ENCODE assay signal across 23 mouse cellular contexts in genomic region chr17:5830382-5830781, GRCm38 (mm10). TPM values are rescaled to one million over a fixed set of nuclear protein-coding genes. Genes with fewer than 3 reads are reported as not detected.
A peak's percentile ranks its signal among the peaks of the same experiment; 100 is the strongest.
DNase-seq lines count a peak whose midpoint lies in the region; ATAC-seq lines count a peak whose summit lies in the region.
"Had no signal": no experiment of that assay in that cellular context is flagged by ENCODE, and none has a peak within 500 bp of the region (broad histone marks: within the 10 kb centered on the region; RNA-seq: fewer than 3 reads in every experiment).

No protein-coding gene starts in this region.

- H3K27me3 ChIP-seq in midbrain, embryonic 11.5 days (ENCODE audit: control insufficient read depth, insufficient read depth, low read length): no peaks in the 10 kb centered on the region
- no peaks in the 10 kb centered on the region for H3K27me3 ChIP-seq in midbrain, embryonic 13.5 days
- H3K27me3 ChIP-seq in liver, embryonic 16.5 days (ENCODE audit: control insufficient read depth, insufficient read depth, low read depth, low read length): no peaks in the 10 kb centered on the region
- no peaks in the 10 kb centered on the region for H3K27me3 ChIP-seq in hindbrain, embryonic 12.5 days
- H3K27me3 ChIP-seq: heart, embryonic 12.5 days; megakaryocyte, embryonic 14.5 days had no signal

- H3K36me3 ChIP-seq in midbrain, embryonic 11.5 days (ENCODE audit: control insufficient read depth, insufficient read depth, low read length): no peaks in the 10 kb centered on the region
- no peaks in the 10 kb centered on the region for H3K36me3 ChIP-seq in midbrain, embryonic 13.5 days
- no peaks in the 10 kb centered on the region for H3K36me3 ChIP-seq in liver, embryonic 16.5 days (ENCODE audit: control insufficient read depth, insufficient read depth)
- no peaks in the 10 kb centered on the region for H3K36me3 ChIP-seq in hindbrain, embryonic 12.5 days
- H3K36me3 ChIP-seq: embryonic facial prominence, embryonic 10.5 days; forebrain, embryonic 10.5 days; heart, embryonic 12.5 days; hindbrain, embryonic 10.5 days had no signal

- ATAC-seq in midbrain, embryonic 11.5 days (ENCODE audit: low FRiP score): no peak
- no peak for ATAC-seq in midbrain, embryonic 13.5 days
- peak; percentile 82 for ATAC-seq in liver, embryonic 16.5 days (ENCODE audit: low read depth)
- ATAC-seq in hindbrain, embryonic 12.5 days (ENCODE audit: low FRiP score): no peak
- ATAC-seq: forebrain, embryonic 16.5 days; midbrain, embryonic 16.5 days had no signal

- peaks cover 13% of the 10 kb centered on the region for H3K4me1 ChIP-seq in midbrain, embryonic 11.5 days (ENCODE audit: control insufficient read depth, insufficient read depth, low read length)
- H3K4me1 ChIP-seq in midbrain, embryonic 13.5 days (replicated peaks): peaks cover 7% of the 10 kb centered on the region
- H3K4me1 ChIP-seq in liver, embryonic 16.5 days (ENCODE audit: control insufficient read depth, low read depth, low read length): peaks cover 30% of the 10 kb centered on the region
- H3K4me1 ChIP-seq in hindbrain, embryonic 12.5 days: peaks cover 15% of the 10 kb centered on the region

- WGBS in midbrain, embryonic 11.5 days: 86% methylated on average over 2 of the region's 2 CpGs
- 87% methylated on average over 2 of the region's 2 CpGs for WGBS in midbrain, embryonic 13.5 days
- WGBS in liver, embryonic 16.5 days (ENCODE audit: insufficient replicate concordance): 37% methylated on average over 2 of the region's 2 CpGs
- WGBS in hindbrain, embryonic 12.5 days: 78% methylated on average over 2 of the region's 2 CpGs

- H3K9me3 ChIP-seq in midbrain, embryonic 11.5 days (ENCODE audit: control insufficient read depth, low read length): no peaks in the 10 kb centered on the region
- no peaks in the 10 kb centered on the region for H3K9me3 ChIP-seq in midbrain, embryonic 13.5 days
- H3K9me3 ChIP-seq in liver, embryonic 16.5 days (replicated peaks; ENCODE audit: control insufficient read depth, low read length): no peaks in the 10 kb centered on the region
- no peaks in the 10 kb centered on the region for H3K9me3 ChIP-seq in hindbrain, embryonic 12.5 days (replicated peaks)
- H3K9me3 ChIP-seq: embryonic facial prominence, embryonic 10.5 days; forebrain, embryonic 10.5 days; hindbrain, embryonic 10.5 days had no signal

- H3K4me3 ChIP-seq in midbrain, embryonic 11.5 days (ENCODE audit: low read depth, low read length): no peak overlapping the region
- H3K4me3 ChIP-seq in midbrain, embryonic 13.5 days (replicated peaks): no peak overlapping the region
- no peak overlapping the region for H3K4me3 ChIP-seq in liver, embryonic 16.5 days (ENCODE audit: low read depth, low read length)
- no peak overlapping the region for H3K4me3 ChIP-seq in hindbrain, embryonic 12.5 days
- H3K4me3 ChIP-seq: embryonic facial prominence, embryonic 10.5 days; forebrain, embryonic 10.5 days; heart, embryonic 12.5 days; hindbrain, embryonic 10.5 days; myocyte had no signal

- no peak overlapping the region for H3K9ac ChIP-seq in midbrain, embryonic 11.5 days (ENCODE audit: low read length)
- no peak overlapping the region for H3K9ac ChIP-seq in midbrain, embryonic 13.5 days (replicated peaks)
- H3K9ac ChIP-seq in liver, embryonic 16.5 days (ENCODE audit: low read depth, low read length): no peak overlapping the region
- H3K9ac ChIP-seq in hindbrain, embryonic 12.5 days: no peak overlapping the region
- H3K9ac ChIP-seq: heart, embryonic 12.5 days had no signal

- no peak overlapping the region for H3K27ac ChIP-seq in midbrain, embryonic 11.5 days (ENCODE audit: low read depth, low read length)
- no peak overlapping the region for H3K27ac ChIP-seq in midbrain, embryonic 13.5 days
- H3K27ac ChIP-seq in liver, embryonic 16.5 days (ENCODE audit: low read length): peak overlapping the region; percentile 78
- H3K27ac ChIP-seq in hindbrain, embryonic 12.5 days: no peak overlapping the region
- H3K27ac ChIP-seq: embryonic facial prominence, embryonic 10.5 days; forebrain, embryonic 10.5 days had no signal

- DNase-seq in midbrain, embryonic 11.5 days (ENCODE audit: low spot score, missing footprints): peak; percentile 51
- peak; percentile 67 for DNase-seq in c-Kit-positive CD71-positive TER-119-positive erythroid progenitor cells, embryonic 14.5 days (ENCODE audit: low spot score)
- DNase-seq in right cerebral cortex, postnatal 4 days: no peak
- DNase-seq in frontal cortex, postnatal 10 days (ENCODE audit: low spot score in 2 of 2): no peak
- DNase-seq: adrenal gland, postnatal 10 days; cerebellum, adult 9-10 months; gastrocnemius, postnatal 14 days; heart, adult 18-20 months; heart, postnatal 10 days; kidney, adult 18-20 months; lung, adult 2 months; lung, postnatal 14 days had no signal

- no peak overlapping the region for H3K4me2 ChIP-seq in midbrain, embryonic 11.5 days
- H3K4me2 ChIP-seq in midbrain, embryonic 13.5 days (replicated peaks): no peak overlapping the region
- peak overlapping the region; percentile 37 for H3K4me2 ChIP-seq in liver, embryonic 16.5 days (ENCODE audit: low read depth, low read length)
- H3K4me2 ChIP-seq in hindbrain, embryonic 12.5 days (replicated peaks): no peak overlapping the region
- H3K4me2 ChIP-seq: heart, embryonic 12.5 days had no signal

RNA-seq across cellular contexts. Expression of gene Snx9, which starts 10.7 kb away (rescaled TPM):
- polyA plus RNA-seq in midbrain, embryonic 11.5 days (2014; fragmentation: Nextera tagmentation; extraction: Ambion mirVana): 16.7 and 21.7 TPM in 2 replicates
- polyA plus RNA-seq in midbrain, embryonic 13.5 days (2015; fragmentation: Nextera tagmentation; extraction: Ambion mirVana): 6.6 and 7.4 TPM in 2 replicates
- 9.9 and 10.5 TPM in 2 replicates for polyA plus RNA-seq in liver, embryonic 16.5 days (2015; fragmentation: Nextera tagmentation; extraction: Ambion mirVana)
- polyA plus RNA-seq in hindbrain, embryonic 12.5 days (2016; fragmentation: Nextera tagmentation; extraction: Ambion mirVana): 20.8 and 22.0 TPM in 2 replicates

Comparison
In these comparisons a context has a peak if more than half of its experiments do, and no peak if none do; other contexts are left out.
1. DNase-seq: peak in midbrain, embryonic 11.5 days (single experiment) and c-Kit-positive CD71-positive TER-119-positive erythroid progenitor cells, embryonic 14.5 days (single experiment); none in right cerebral cortex, postnatal 4 days (single experiment) and frontal cortex, postnatal 10 days (0 of 2).